Mouse (Mus musculus): Measurements from ENCODE around the gene Sept11.

The Sept11 gene

DNA sequence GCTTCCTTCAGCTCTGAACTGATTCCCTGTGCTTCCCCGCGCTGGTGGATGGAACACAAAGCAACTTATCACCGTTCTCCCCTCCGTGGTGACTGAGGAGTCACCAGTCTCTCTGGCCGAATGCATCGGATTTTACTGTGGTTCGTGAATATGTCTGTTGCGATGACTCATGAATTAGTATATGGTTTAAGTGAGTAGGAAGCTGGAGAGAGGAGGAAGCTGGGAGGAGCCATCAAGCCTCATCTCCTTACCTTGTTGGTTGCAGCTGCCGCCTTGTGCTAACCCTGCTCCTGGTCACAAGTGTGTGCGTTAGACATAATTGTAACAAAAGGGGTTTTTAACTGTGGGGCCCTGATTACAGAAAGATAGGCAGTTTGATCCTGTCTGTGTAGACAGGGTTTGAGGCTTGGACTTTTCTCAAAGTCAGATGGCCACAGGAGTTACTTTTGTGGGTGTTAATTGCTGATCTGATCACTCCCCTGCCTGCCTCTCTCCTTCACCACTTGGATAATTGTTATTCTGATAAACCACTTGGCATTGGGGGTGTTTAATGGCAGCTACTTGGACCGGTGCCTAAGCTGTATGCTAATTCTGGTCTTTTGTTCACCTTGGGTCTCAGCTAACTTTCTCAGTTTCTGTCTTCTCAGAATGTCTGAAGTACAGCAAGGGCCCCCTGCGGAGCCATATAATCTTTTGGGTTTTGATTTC lies 33.1 kb downstream of the Sept11 start:
- no peak for DNase-seq (ENCODE audit: low read depth, low spot score)

- DNase-seq (ENCODE audit: low read depth, low spot score) = no peak
Measured at GRCm38 (mm10) chr5:93126930-93127562, 33.8 kb downstream of the Sept11 start.

DNA sequence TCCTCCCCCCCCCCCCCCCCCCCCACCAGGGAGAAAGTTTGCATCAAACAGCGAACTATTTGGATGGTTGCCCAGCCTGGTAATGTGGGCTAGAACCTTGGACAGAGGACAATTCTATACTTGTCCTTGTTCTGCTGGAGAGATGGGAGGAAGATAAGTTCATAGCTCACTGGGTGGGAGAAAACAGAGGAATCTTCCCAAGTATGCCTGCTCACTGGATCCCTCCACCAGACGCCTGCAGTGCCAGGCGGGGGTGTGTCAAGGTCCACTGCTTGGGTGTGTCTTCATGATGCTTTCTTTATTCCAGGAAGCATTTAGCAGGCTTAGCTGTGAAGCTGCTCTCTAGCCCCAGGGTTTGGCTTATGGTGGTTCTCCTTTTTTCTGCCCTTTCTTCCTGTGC lies 34.5 kb downstream of the Sept11 start:
- DNase-seq (ENCODE audit: low read depth, low spot score) = no peak

- no peak for DNase-seq (ENCODE audit: low read depth, low spot score)
Measured at GRCm38 (mm10) chr5:93128765-93129164, 35.5 kb downstream of the Sept11 start.

GRCm38 (mm10) chr5:93129953-93130352 lies 36.7 kb downstream of the Sept11 start:
- DNase-seq (ENCODE audit: low read depth, low spot score) = no peak

- DNase-seq (ENCODE audit: low read depth, low spot score) = no peak
Measured at GRCm38 (mm10) chr5:93131401-93131800, 38.2 kb downstream of the Sept11 start.

DNA sequence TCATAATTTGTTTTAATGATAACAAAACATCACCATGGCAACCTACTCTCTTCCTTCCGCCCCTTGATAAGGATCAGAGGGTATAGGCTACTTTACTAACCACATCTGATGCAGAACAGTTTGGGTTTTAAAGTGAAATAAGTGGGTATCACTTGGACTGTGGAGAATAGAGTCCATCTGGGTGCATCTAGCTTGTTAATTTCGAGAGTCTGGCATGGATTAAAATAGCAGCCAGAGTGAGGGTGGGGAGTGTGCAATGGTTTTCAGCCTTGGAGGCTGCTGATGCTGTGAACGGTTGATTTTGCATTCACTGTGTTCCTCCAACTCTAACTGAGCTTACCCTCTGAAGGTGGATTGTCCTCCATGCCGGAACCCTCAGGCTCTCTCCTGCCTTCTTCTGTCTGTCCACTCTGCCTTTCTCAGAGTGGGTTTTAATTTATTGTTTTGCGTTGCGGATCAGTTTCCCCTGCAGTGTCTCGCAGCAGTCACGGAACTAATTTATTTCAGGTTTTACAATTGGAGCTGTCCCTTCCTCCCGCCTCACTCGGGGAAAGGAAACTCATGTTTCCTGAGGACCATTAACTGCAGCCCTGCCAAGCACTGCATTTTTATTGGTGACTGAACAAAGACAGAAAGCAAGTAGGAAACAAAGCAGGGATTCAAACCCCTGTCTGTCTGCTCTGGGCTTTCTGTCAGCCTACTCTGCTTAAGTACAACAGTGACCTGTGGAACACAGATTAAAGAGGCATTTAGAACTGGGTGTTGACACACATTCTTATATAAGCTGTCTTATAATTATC lies 40.4 kb downstream of the Sept11 start:
- DNase-seq (ENCODE audit: low read depth, low spot score) = peak; percentile 25

DNA sequence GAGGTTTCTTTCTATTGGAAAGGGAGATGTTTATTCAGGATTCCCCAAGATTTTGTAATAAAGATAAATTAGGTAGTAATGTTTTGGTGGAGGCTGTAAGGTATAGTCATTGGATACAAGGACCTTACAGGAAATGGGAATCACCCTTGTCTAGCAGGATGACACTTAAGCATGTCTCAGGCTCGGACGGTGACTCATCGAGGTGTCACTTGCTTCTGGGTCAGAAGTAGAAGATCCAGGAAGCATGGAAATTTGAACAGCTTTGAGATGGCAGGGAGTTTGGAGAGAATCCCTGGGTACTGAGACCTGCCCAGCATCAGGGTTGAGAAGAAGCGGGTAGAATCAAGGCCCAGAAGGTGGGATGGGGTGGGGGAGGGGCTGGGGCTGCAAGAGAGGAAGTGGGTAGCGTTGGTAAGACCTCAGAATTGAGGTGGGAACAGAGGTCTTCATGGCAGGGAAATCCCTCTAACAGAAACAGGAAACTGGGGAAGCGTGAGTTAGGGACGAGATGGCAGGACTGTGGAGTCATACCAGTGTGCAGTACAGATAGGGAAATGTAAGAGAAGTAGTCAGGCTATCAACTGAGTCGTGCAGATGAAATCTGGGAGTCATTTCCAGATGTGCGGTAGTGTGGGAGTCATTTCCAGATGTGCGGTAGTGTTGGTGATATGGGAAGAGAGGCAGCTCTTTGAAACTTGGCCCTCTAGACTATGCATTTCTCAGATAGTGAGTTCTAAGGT lies 42.3 kb downstream of the Sept11 start:
- no peak for DNase-seq (ENCODE audit: low read depth, low spot score)

DNA sequence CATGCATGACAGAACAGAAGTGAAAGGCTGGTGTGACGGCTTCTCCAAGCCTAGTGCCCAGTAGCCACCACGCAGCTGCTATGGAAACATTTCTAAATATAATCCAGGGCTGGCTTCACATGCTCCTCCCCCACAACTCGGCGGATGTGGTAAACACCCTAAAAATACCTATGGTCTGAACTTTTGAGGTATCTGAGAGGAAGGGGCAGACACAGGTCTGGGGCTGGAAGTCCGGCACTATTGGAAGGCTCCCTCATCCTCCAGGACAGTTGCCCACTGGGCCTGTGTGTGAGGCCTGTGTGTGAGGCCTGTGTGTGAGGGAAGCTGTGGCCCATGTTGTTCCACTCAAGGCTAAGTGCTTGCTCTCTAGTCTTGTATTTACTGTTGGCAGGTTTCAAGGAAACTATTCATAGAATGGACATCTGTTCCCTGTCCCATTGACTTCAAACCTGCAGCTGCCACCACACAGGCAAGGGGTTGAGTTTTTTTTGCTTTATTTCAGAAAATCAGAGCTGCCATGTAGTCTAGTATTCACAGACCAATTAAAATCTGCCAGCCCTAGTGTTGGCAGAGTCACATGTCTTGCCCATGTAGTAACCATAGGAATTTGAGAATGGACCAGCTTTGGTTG lies 43.8 kb downstream of the Sept11 start:
- DNase-seq (ENCODE audit: low read depth, low spot score) = no peak

- no peak for DNase-seq (ENCODE audit: low read depth, low spot score)
Measured at GRCm38 (mm10) chr5:93139350-93139749, 46.1 kb downstream of the Sept11 start.

DNA sequence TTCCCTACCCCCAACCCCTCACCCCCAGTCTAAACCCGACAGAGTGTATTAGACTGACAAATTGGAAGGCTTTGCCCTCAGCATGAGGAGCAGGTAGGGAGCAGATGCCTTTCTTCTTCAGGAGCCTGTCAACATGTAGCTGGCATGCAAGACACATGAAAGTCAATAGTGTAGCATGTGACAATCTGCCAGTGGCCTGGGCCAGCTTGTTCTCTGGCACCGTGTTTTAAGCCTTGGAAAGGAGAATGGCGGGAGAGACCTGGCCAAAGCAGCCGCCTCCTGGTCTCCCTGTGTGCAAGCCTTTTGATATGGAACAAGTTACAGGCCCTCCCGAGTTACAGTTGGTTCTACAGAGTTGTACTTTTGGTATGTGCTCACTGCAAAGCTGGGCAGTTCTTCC lies 47.5 kb downstream of the Sept11 start:
- DNase-seq (ENCODE audit: low read depth, low spot score) = no peak

DNA sequence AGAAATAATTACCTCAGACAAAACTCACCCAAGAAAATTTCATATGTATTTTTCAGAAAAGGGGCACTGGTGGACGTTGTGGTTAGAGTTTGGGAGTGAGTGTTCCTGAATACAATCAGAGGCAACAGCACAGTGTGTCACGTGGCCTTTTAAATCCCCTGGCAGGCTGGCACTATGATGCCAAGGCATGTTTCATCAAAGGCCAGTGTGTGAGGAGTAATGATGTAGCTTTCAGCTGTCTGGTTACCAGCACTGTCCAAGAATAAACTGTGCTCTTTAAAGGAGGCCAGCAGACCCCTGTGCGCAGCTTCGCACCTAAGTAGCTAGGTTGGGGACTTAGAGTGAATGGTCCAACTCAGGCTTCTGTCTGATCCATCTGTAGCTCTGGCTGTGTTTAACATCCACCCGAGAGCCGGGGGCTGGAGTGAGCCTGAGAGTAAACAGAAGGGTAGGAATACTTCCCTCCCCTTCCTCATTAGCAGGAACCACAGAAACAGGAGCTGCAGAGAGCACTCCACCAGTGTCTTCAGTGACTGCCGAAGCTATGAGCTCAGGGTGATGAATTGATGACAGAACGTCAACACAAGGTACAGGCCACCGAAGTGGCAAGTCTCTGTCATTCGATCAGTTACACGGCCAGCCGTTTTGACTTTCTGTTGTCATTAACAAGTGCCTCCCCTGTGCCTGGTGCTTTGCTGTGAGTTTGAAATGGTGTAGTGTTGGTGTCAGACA lies 50.3 kb downstream of the Sept11 start:
- no peak for DNase-seq (ENCODE audit: low read depth, low spot score)

DNA sequence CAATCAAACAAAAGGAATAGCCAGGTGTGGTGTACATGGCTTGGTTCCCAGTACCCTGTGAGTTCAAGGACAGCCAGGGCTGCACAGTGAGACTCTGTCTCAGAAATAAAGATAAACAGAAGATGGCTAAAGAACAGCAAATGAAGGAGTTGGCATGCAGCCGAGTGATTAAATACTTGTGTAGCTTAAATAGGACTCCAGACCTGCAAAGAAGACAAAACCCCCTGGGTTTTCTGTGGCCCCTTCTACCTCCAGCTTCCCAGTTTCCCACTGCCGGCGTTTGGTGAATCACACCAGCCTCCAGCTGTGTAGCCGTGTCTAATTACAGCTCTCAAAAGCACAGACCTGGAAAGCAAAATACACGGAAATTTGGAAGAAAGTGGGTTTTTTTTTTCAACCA lies 51.6 kb downstream of the Sept11 start:
- DNase-seq (ENCODE audit: low read depth, low spot score) = no peak

GRCm38 (mm10) chr5:93145504-93145903 lies 52.3 kb downstream of the Sept11 start:
- no peak for DNase-seq (ENCODE audit: low read depth, low spot score)

- no peak for DNase-seq (ENCODE audit: low read depth, low spot score)
Measured at GRCm38 (mm10) chr5:93149969-93150777, 56.9 kb downstream of the Sept11 start.

- DNase-seq (ENCODE audit: low read depth, low spot score) = no peak
Measured at GRCm38 (mm10) chr5:93151985-93152384, 58.7 kb downstream of the Sept11 start.

GRCm38 (mm10) chr5:93152451-93152850 lies 59.2 kb downstream of the Sept11 start:
- DNase-seq (ENCODE audit: low read depth, low spot score) = no peak

- DNase-seq (ENCODE audit: low read depth, low spot score) = no peak
Measured at GRCm38 (mm10) chr5:93154401-93154800, 61.2 kb downstream of the Sept11 start.

- DNase-seq (ENCODE audit: low read depth, low spot score) = peak; percentile 22
Measured at GRCm38 (mm10) chr5:93163541-93163940, 70.3 kb downstream of the Sept11 start.

All from retina, adult 2 months (tissue).